ENCODE assay signal across 20 mouse cellular contexts in the genomic region with DNA sequence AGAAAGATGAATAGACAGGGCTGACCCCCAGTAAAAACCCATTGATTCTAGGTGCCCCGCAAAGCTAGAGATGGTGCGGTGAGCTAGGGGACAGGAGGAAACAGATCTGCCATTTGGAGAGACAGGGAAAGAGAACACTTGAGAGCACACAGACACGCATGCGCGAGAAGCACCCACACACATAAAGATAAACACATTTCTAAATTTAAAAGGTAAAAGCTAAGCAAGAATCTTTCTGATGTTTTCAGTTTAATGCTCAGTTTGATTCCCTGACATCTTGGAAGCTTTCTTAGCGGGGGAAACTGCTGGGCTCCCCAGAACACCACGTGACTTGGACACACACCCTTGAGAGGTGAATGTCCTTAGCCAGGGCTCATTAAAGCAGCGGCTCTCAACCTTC. TPM values are rescaled to one million over a fixed set of nuclear protein-coding genes. Genes with fewer than 3 reads are reported as not detected.
"Had no signal": no experiment of that assay in that cellular context is flagged by ENCODE, and none has a peak within 500 bp of the region (broad histone marks: within the 10 kb centered on the region; RNA-seq: fewer than 3 reads in every experiment).

No protein-coding gene starts in this region.

- H3K4me1 ChIP-seq: midbrain, embryonic 15.5 days; neural tube, embryonic 13.5 days had no signal

- H3K36me3 ChIP-seq: liver, embryonic 15.5 days; midbrain, embryonic 15.5 days; neural tube, embryonic 13.5 days had no signal

- H3K9me3 ChIP-seq: liver, embryonic 15.5 days; midbrain, embryonic 15.5 days had no signal

- ATAC-seq: midbrain, embryonic 15.5 days had no signal

- H3K4me2 ChIP-seq: liver, embryonic 11.5 days; liver, embryonic 15.5 days; midbrain, embryonic 11.5 days; midbrain, embryonic 15.5 days; neural tube, embryonic 13.5 days had no signal

- DNase-seq: kidney, adult 8-10 months; kidney, postnatal 25 days; lung, adult 2 months; lung, postnatal 10 days; retina, postnatal 1 day; thymus, adult 18-20 months; thymus, postnatal 14 days had no signal

- H3K27ac ChIP-seq: liver, embryonic 15.5 days; macrophage; midbrain, embryonic 15.5 days; neural tube, embryonic 13.5 days had no signal

- H3K9ac ChIP-seq: liver, embryonic 15.5 days; midbrain, embryonic 15.5 days; neural tube, embryonic 13.5 days had no signal

- H3K4me3 ChIP-seq: liver, embryonic 15.5 days; megakaryocyte, embryonic 14.5 days; midbrain, embryonic 15.5 days; neural tube, embryonic 13.5 days had no signal

RNA-seq across cellular contexts. Expression of a gene that starts 28.8 kb away (rescaled TPM):
- total RNA-seq: layer of hippocampus, postnatal 25 days; monocyte, adult 5-6 weeks had no signal
- polyA plus RNA-seq: intestine, embryonic 16.5 days; kidney, embryonic 16.5 days; limb, embryonic 14.5 days; liver, embryonic 11.5 days; liver, embryonic 15.5 days; lung, adult 2 months; macrophage; midbrain, embryonic 11.5 days; midbrain, embryonic 15.5 days; neural tube, embryonic 13.5 days; stomach, embryonic 14.5 days had no signal
